Mouse (Mus musculus): Measurements from ENCODE around the gene Tent4a. TPM values are rescaled to one million over a fixed set of nuclear protein-coding genes. Genes with fewer than 3 reads are reported as not detected.
A peak's percentile ranks its signal among the peaks of the same experiment; 100 is the strongest.

Tent4a gene
- polyA plus RNA-seq, 2 experiments from 2014 or later = 4.4 to 5.6 TPM

DNA sequence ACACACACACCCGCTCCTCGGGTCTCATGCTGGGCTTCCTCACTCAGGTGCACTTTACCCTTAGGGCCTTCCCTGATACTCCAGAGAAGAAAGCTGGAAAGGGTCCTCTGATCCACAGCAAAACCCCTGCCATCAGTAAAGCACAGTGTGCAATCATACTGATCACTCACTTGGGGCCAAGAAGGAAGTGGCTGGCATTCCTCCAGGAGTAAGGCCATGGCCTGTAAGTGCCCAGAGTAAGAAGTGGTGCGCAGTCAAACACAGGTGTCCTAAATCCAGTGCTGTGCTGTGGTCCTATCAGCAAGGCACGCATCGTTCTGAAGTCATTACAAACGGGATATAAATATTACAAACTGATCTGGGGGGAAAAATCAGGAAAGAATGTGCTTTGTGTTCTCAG is 17.0 kb downstream of the Tent4a start:
- no peak for ATAC-seq

DNA sequence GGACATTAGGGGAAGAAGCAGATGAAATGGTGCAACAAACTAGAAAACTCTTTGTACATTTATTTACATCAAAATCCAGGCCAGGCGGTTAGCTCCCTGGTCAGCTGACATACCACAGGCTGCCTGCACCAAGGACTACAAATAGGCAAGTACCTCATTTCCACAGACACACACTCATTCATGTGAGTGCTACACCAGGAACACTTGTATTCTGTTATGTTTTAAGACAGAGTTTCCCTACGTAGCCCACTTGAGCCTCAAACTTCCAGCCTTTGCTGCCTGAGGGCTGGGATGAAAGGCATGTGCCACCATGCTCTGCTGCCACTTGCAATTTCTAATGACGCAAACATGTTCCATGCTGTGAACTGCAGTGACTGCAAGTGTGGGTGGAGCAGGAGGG is 19.3 kb downstream of the Tent4a start:
- no peak for ATAC-seq

DNA sequence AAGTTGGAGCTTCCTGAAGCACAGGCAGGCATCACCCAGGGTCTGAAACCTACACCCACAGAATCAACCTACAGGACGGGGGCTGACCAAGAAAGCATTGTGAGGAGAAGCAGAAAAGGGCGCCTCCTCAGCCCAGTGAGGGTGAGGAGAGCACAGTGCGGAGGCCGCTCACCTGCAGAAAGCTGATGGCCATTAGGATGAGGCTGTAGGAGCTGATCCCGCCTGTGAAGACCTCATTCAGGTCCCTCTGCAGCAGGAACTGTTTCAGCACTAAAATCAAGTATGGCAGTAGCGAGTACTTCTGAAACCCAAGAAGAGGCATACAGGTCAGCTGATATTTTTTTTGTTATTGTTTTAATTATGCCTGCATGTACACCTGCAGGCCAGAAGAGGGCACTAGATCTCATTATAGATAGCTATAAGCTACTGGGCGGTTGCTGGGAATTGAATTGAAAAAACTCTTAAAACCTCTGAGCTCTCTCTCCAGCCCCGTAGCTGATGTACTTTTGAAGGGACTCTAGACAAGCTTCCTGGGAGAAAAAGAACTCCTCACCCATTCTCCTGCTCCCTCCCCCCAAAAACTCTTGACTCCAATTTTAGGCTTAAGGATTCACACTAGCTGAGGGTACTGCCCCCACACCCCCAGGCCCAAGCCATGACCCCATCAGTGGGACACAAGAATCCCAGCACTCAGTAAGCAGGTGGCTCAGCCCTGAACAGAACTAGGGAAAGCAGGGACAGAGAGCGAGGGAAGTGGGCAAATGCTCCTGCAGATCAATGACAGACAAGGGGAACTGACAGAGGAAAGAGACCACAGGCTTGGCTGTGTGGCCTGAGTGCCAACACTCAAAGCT is 24.8 kb downstream of the Tent4a start:
- ATAC-seq = peak; percentile 89

DNA sequence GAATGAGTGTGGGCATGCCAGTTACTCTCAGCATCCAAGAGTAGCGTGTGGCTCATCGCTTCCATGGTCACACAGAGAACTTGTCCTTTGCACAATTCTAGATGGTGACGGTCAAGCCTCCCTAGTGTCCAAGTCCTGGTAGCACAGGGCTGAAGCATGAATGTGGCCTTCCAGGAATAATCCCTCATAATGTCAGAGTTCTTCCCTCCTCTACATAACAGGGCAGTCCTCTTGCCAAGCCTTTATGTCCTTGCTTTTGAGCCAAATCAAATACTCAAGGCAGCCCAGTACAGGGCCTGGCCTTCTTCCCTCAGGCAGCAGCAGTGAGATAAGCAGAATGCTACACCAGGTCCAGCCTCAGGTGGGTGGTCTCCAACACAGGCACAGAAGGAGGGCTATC is 26.8 kb downstream of the Tent4a start:
- ATAC-seq = no peak

DNA sequence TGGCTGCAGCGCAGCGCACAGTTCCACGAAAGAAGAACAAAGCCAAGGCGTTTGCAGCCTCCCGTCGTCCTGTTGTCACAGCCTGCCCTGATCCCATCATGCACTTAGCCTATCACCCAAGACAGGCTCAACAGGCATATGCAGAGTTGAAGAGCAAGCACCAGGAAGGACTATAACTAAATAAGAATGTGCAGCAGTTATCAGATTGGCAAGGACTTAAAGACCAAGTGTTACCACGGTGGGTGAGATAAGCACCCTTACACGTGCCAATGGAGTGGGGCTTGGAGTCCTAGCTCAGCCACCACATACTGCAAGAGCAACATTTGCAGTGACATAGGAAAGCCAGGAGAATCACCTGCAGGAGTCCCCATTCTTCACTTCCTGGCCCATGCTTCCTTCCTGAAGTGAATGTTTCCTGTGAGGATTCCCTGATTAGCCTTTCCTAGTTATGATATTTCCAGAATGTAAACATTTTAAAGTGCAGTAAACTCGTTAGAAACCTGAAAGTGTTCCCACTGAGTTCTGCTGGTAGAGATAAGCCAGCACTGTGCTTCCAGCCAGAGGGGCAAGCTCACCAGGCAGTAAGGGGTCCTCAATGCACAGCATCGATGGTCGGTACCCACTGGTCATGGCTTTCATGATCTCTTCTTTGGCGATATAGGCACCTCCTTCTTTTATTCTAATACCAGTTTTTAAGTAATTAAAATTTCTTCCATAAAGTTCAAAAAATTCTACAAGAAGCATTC is 27.9 kb downstream of the Tent4a start:
- ATAC-seq = no peak

DNA sequence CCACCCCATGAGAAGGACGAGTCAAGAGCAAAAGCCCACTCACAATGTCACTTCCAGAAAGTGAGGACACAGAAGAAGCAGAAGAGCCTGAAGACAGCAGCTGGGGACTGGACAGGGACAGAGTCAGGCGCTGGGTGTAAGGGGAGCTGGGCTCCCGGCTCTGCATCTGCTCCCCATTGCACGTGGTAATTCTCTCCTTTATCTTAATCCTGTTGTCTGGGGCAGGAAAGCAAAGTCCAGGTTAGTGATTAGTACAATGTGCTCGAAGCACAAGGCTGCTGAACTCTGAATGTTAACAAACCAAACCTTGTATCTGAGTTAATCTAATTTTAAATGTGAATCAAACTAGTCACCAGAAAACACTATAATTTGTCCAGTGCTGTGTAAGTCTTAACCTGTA is 31.6 kb downstream of the Tent4a start:
- ATAC-seq = no peak

DNA sequence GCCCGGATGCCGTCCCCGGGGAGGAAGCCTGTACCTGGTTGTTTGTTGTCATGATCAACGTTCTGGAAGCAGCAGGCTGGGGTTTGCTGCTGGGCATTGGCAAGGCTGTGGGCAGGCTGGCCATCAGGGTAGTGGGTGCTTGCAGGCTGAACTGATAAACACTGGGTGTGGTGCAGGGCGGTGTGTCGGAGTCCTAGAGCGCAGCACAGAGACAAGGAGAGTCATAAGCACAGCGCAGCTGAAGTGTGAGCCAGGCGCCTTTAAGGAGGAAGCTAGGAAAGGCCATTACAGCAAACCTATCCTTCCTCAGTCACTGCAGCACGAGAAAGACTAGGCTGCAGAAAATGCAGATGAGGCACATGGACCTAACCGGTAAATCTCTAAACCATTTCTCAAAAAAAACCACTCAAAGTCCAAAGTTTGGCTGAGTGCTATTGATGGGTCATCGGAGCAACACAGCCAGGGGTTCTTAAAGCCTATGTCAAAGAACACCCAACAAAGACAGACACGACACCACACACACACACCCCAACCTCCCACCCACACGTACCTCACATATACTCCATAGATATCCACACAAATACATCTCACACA is 32.2 kb downstream of the Tent4a start:
- ATAC-seq = no peak

DNA sequence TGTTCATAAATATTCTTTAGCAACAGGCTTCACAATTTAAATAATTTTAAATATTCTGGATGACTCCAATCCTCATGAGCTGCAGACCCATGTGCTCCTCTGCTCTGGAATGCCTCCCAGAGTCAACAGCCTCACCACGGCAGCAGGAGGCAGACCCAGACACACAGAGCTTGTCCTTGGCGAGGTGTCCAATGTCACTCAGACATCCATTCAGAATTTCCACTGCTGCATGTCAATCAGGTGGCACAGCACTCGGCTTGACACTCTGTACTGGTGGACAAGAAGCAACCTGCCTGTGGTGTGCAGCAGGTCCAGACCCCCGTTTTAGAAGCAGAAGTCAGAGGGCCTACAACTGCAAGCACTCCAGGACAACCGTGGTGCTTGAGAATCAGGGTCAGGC is 36.1 kb downstream of the Tent4a start:
- no peak for ATAC-seq

DNA sequence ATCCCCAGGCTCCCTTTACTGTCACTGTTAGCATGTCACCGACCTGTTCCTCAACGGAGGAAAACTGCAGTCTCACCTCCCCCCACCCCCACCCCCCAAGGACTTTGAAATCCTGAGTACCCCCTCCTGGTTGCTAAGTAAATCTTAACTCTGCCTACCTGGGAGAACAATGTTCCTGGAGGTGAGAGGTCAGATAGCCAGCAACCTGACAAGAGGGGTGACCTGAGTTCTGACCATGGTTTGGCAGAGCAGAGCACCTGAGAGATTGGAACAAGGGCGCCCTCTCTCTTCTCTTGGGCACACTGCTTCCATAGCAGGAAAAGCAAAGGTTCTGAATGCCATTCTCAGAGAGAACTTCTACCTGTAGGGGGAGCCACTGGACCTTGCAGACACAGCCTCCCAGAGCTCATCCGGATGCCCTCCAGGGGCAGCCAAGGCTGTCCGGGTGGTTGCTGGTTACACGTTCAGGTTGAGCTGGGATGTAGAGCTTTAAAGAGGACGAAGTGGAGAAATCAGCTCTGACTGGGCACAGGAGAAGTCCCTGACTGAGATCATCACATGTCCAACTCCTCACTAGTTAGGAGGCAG is 41.4 kb downstream of the Tent4a start:
- peak; percentile 80 for ATAC-seq

DNA sequence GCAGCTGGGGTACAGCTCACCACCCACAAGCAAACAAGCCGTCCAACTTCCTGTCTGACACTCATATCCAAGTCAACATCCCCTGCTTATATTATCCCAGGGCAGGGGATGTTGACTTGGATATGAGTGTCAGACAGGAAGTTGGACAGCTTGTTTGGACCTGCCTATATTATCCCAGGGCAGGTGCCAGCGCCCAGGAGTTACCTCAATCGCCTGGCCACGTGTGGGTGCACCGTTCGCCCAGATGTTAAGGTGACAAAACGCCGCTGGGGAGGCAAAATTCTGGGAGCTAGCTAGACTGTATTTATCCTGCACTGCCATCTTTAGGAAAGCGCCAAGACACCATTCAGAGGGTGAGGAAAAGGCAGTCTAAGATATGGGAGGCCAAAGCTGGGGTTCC is 44.6 kb downstream of the Tent4a start:
- ATAC-seq = no peak

DNA sequence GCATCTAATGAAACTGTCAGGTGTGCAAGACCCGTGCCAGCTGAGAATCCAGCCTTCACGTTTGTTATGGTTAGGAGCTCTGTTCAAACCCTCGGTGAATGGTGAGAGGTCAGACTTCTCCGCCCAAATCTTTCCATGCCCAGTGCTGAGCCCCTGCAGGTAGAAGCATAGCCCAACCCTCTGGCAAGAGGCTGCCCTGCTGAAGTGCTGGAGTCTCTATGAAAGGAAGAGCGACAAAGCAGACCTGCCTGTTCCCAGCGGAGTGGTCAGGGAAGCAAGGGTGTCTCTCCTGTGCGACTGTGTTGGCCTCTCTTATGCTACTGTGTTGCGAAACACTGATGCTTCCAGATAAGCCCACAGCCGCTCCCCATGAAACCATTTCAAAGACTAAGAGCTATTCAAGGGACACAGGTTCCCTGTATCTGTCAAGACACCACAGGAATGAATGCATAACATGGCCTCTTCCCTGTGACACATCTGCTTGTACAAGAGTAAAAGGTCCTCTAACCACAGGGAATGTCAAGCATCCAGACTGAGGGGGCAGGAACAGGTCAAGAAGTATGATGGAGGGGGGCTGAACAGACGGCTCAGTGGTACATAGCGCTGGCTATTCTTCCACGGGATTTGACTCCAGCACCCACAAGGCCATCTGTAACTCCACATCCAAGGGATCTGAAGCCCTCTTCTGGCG is 45.7 kb downstream of the Tent4a start:
- no peak for ATAC-seq

DNA sequence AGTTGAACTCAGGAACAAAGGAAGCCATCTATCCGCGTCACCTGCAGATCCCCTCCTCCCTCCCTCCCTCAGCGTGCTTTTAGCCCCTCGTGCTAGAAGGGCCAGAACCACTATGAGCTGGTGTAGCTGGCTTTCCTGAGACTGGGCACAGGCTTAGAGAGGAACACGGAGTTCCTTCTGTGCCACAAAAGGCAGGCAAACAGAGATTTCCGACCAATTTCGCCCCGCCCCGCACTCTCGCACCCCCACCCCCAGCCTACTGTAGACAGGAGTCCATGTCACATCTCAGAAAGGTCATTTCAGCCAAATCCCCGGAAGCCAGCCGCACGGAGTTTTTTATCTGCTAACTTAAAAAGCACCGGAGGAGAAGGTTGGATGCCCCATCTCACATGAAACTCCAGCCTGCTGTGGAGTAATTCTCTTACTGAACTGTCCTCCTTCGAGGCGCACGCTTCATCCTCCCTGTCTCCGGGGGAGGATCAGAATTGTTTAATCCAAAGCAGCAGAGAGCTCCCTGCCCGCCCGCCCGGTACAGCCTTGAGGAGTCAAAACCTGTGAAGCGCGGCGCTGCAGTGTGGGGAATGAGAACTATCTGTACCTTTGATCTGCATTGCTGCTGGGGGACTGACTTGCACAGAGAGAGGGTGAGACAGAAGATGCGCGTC is 46.7 kb downstream of the Tent4a start:
- no peak for ATAC-seq

DNA sequence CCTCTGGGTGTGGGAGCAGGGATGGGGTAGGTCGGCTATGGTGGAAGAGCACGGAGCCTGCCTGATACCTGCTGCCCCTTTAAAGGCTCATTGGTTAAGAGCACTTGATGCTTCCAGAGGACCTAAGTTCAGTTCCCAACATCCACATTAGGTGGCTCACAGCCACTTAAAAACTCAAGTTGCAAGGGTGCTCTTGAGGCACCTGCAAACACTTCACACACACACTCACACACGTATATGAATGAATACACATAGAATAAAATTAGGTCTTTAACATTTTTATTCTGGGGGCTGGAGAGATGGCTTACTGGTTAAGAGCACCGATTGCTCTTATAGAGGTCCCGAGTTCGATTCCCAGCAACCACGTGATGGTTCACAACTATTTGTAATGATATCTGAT is 47.3 kb downstream of the Tent4a start:
- no peak for ATAC-seq

DNA sequence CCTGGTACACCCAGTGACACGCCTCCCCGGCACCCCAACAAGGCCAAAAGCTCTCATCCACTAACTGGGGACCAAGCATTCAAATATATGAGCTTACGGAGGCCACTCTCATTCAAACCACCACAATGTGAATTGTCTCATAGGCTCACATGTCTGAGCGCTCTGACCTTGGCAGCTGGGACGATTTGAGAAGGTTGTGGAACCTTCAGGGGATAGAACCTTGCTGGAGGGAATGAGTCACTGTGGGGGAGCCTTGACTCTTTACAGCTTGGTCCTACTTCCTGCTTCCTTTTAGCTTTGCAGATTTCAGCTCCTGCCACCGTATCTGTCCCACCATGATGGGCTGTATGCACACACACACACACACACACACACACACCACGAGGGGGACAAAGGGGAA is 48.6 kb downstream of the Tent4a start:
- no peak for ATAC-seq

DNA sequence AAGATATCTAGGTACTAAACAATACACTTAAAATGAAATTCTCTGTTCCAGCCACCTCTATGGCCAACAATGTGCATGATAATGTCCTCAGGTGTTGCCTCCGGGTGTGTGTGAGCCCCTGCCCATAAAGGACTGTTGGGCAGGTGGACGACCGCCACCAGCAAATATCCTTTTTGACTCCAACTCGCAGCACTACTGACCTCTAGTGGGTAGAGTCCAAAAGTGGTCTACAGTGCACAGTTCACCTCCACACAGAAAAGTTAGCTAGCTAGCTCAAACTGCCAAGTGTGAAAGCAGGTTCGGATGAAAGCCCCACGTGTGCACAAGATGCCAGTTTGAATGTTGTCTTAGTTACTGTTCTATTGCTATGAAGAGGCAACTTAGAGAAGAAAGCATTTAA is 49.1 kb downstream of the Tent4a start:
- ATAC-seq = no peak

DNA sequence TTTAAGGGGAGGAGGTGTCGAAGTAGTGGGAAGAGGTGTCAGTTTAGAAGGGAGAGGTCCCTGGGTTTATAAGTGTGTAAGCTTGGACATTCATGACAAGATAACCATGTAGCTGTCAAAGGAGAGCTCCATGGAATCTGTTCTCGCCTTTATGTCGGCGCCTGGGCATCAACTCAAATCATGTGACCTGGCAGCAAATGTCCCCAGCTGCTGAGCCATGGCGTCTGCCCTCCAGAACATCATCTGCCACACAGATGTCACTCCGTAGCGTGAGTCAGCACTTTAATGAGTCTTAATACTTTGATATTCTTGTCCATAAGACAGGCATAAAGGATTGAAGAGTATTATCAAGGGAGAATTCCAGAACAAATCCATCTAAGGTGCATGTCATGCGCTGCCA is 51.7 kb downstream of the Tent4a start:
- ATAC-seq = no peak

DNA sequence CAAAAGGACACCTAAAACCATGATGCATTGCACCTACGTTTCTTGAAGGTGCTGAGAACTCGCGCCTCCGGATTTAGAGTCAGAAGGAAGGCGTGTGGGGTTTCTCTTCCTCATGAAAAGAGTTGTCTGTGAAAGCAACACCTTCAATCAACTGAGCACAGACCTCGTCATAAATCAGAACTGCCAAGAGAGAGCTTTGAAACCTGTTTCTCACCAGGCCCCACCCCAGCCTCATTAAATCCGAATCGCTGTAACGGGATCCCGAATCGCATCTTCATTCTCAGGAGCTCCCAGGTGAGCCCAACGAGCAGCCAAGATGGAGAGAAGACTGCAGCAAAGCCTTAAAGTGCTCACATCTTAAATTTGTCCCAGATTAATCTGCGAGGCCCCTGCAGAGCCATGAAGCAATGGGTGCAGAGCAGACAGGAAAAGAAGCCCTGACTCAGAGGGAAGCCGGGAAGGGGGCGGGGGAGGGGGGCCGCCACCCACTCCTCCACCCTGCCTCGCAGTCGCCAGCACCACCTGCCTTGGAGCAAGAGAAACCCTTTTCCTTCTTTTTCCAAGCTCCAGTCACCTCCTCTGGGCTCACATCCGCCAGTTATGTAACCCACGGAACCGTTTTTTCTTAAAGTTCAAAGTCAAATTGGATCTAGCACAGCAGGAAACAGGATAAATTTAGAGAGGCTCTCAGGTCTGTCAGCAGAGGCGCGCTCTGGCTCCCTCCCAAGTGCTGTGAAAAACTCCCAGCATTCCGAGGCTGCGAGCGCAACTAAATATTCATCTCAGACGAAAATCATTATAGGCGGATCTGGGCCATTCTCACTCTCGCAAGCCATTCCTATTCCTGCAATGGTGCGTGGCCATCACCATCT is 52.5 kb downstream of the Tent4a start:
- no peak for ATAC-seq

DNA sequence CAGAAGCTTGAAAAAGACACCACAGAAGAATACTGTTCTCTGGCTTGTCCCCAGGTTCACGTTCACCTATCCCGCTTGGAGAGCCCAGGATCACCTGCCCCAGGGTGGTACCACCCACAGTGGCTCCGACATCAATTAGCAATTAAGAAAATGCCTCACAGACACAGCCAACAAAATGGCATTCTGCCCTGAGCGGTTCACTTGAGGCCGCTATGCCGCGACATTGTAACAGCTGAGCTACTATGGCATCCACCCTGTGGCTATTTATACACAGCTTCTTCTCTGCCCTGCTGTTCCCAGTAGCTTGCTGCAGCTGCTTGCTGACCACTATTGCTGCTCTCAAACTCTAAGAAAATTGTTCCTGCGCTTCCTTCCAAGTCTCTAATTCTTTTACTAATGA is 53.4 kb downstream of the Tent4a start:
- ATAC-seq = no peak

DNA sequence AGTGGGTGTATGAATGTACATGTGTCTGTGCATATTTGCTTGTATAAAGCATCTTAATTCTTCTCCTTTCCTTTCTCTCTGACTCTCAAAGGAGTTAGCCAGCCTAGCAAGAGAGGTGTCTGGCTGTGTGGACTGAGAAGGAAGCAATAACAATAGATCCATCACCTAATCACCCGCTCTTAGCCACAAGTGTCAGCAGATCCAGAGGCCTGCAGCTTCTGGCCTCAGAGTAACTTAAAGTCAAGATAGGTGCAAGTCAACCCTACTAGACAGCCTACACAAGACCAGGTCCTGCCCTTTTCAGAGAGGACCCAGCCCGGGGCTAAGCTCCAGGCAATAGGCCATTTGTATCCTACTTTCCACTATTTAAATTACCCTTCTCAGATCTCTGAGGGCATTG is 54.5 kb downstream of the Tent4a start:
- ATAC-seq = no peak

DNA sequence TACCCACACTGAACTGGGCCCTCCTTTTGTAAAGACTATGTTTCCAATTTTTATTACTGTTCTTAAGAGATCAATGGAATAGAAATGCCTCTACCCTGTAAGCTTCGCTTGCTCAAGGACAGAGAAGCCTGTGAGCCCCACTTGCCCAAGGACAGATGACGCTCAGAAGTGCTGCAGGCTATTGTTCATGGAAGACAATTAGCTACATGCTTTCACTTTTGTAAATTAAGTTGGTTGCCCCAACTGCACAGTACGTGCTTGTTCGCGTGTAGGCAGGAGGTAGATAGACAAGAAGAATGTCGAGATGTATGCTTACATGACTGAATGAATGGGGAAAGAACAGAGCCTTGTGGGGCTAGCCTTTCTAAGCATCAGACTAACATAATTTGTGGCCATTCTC is 55.7 kb downstream of the Tent4a start:
- ATAC-seq = no peak

Measured in CD4-positive, CD25-positive, alpha-beta regulatory T cell, adult 4 months (primary cell).